Mouse (Mus musculus) left cerebral cortex, adult 18-20 months (tissue): Measurements from ENCODE around the gene Nfib. TPM values are rescaled to one million over a fixed set of nuclear protein-coding genes. Genes with fewer than 3 reads are reported as not detected.

ENCODE experiments used
- DNase-seq, 2 experiments: peaks; one replicate each; pipeline ENCODE4 v3.0.0; 2021 to 2022; ENCODE audit warnings: low spot score in 2 of 2, mixed read lengths in 1 of 2
- long read RNA-seq, 2 experiments: library from polyadenylated mRNA; stranded (forward); transcript quantifications; one replicate each; pipeline ENCODE4 v2.0.0; 2021
- total RNA-seq, 2 experiments: library from RNA; stranded (reverse); gene quantifications; 2 replicates each; pipeline ENCODE4 v1.2.3; 2021

Gene Nfib
- 10 to 100 TPM; 79.0 to 80.3 TPM for total RNA-seq
- long read RNA-seq, experiment 1, full-length matches to known transcripts = 41 of 72 reads
- long read RNA-seq, experiment 1, partial matches to known transcripts = 2 of 72 reads
- long read RNA-seq, experiment 1, other reads (novel, unspliced or antisense) = 29 of 72 reads
- long read RNA-seq, experiment 2, full-length matches to known transcripts = 22 of 44 reads
- long read RNA-seq, experiment 2, partial matches to known transcripts = 3 of 44 reads
- long read RNA-seq, experiment 2, other reads (novel, unspliced or antisense) = 19 of 44 reads

DNA sequence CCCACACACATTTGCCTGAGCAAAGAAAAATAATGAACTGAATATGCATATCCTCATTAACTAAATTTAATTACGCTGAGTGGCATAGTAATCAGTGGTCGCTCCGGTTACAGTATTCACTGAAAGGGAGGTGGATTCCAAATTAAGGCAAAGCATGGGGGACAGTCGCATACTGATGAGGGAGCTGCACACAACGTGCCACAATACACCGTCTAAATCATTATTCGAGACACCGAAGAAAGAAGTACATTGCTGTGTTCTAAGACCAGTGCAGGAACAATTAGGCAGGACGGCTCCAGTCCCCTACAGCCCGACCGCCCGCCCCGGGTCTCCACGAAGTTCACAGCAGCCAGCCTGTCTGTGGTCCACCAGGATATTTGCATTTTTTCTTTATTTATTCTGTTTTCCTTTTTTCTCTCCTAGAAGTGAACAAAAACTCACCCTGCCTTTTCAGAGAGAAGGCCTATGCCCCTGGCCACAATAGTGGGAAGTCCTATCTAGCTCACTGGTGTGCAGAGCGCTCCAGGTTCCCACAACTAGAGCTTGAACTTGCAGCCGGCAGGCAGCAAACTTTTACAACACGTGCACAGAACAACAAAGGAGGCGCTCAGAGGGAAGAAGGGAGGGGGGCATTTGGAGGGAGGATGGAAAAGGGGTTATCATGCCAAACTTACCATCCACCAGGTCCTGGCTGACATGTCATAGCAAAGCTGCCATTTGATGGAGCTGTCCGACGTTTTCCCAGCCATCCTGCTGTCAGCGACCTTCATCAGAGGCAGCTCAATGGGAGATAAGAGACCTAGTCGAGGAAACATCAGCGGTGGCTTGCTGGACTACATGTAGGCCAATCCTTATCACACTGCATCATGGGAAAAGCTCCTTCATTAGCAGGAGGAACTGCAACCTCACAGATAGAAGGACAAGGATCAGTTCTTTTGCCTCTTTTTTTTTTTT is at the start of gene Nfib:
TSS of gene Nfib (minus strand) at position 910 of the 954 bp plus-strand sequence.
- no peak for DNase-seq

- no peak for DNase-seq
Measured at GRCm38 (mm10) chr4:82735764-82736163, 30.2 kb upstream of the Nfib start.

DNA sequence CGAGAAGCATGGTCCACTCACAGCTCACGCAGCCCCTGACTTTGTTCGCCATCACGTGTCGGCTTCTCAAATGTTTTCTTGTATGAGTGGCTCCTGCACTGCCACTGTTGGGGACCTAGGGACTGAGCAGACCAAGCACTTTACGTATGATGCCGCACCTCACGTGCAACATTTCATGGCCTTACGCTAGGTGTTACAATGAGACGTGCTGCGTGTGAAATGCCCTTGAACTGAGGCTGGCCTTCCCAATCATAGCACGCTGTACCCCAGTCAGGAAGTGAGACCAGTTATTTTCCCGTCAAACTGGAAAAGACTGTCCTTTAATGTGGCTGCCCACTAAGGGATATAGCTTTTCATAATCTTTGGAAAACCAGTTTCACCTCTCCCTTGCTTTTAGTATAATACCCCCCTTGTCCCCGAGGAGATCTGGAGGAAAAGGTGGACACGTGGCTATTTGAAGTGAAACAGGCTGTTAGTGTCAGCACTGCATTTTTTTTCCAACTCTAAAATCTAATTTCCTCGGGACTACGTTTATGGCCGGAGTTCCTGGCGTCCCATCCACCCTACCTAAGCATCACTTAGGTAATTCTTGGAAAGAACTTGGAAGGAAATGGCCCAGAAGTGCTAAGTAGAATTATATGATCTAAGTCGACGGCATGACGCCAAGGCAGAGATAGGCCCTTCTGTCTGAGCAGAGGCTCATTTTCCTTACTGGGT is 29.4 kb upstream of the Nfib start:
- DNase-seq = no peak

DNA sequence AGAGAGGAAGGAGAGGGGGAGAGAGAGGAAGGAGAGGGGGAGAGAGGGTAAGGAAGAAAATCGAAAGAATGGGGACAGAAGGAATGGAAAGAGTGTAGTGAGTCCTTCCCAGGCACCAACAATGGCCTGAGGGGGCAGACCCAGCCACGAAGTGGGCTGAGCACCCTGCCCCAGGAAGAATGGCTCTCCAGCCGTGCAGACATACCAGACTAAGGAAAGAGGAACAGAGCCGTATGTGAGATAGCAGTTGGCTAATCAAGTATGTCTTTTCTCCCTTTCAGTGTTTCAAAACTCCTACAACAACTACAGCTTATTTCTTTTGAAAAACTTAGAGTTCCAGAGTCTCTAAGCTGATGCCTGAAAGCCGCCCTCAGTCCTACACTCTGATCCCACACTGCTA is 28.8 kb upstream of the Nfib start:
- no peak for DNase-seq

DNA sequence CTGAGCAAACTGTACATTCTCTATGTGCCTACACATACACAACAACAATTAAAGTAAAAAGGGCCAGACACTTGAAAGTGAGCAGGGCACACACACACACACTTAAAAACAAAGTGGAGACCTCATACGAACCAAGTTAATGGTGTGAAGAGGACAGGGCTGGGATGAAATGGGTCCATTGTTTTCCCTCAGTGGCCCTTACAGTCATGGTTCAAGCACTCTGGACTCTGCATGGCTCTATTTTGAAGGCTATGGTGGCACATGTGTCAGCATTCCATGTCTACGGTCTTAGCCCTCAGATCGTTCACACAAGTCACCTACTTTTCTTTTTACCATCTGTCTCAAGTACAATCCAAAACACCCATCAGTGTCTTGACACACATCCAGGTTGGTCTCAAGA is 28.1 kb upstream of the Nfib start:
- DNase-seq = no peak

DNA sequence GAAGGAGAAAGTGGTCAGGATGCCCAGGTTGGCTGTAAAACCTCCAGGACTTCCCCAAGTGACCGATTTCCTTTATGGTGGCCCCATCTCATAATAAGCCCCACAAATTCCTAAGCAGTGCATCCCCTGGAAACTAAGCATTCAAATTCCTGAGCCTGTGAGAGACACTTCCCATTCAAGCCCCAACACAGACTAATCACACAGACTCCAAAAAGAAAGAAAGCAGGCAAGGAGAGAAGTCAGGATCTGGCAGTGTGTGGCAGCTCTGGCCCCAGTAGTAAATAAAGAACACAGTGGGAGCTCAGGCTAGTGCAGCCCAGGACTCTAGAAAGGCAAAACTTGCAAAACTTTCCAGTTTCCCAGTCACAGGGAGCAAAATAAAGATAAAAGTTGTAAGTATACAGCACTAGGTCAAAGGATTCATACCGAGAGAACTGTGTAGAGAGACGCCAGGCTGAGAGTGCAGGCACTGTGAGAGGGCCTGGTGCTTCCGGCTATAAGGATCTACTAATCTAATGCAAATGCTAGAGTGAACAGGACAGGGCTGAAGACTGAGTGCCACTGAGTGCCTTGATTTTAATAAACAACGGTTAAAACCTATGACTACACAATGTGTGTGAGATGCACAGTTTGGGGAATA is 24.8 kb upstream of the Nfib start:
- DNase-seq = no peak

GRCm38 (mm10) chr4:82724058-82724457 is 18.5 kb upstream of the Nfib start:
- DNase-seq = no peak

GRCm38 (mm10) chr4:82723048-82723447 is 17.5 kb upstream of the Nfib start:
- no peak for DNase-seq

GRCm38 (mm10) chr4:82715833-82716232 is 10.3 kb upstream of the Nfib start:
- DNase-seq = no peak

GRCm38 (mm10) chr4:82711611-82712295 is 6.2 kb upstream of the Nfib start:
- no peak for DNase-seq

- DNase-seq = no peak
Measured at GRCm38 (mm10) chr4:82709666-82710065, 4.1 kb upstream of the Nfib start.

- DNase-seq = no peak
Measured at GRCm38 (mm10) chr4:82706012-82706411, 462 bp upstream of the Nfib start.

DNA sequence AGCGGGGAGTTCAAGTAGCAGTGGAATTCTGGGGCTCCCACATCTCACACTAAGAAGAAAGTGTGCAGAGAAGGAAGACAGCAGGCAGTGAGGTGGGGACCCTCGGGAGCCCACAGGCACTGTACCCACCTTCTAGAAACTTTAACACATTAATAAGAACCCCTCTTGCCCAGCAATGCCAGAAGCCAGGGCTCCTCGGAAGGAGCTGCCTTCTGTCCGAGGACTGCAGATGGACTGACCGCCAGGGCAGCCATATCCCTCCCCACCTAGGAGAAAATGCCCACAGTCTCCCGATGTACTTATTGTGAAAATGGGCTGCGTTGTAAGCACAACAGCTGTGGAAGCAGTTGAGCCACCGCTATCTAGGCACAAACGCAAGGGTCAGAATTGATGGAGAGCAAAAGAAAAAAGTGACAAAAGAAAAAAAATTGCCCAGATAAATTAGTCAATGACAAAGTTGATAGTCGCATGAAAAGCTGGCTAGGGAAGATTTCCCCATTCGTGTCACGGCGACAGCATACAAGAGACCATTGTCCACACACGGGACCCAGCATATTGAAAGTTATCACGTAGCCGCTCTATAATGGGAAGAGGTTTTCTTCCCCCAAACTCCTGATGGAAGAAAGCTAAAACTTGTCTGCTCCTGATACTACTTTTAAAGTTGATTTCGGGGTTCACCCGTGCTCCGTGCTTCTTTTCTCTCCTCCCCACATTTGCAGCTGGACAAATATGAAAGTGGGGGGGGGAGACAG is 1.3 kb downstream of the Nfib start:
- no peak for DNase-seq

DNA sequence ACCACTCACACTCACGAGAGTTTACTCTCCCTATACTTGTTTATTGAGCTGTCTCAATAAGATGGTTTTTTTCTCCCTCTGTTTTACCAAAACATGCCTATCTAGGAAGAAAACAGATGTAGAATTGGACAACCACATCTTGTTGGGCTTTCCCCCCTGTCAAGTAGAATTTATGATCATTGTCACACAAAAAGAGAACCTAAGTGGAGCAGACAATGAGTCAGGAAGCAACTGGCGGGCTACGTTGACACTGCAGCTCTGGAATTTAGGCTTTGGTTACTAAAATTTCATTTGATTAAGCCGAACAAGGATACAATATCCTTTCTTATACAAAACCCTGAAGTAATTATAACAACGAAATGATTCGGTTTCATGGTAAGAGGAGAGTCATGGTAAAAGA is 2.7 kb downstream of the Nfib start:
- DNase-seq = no peak

GRCm38 (mm10) chr4:82699504-82699903 is 6.0 kb downstream of the Nfib start:
- no peak for DNase-seq

DNA sequence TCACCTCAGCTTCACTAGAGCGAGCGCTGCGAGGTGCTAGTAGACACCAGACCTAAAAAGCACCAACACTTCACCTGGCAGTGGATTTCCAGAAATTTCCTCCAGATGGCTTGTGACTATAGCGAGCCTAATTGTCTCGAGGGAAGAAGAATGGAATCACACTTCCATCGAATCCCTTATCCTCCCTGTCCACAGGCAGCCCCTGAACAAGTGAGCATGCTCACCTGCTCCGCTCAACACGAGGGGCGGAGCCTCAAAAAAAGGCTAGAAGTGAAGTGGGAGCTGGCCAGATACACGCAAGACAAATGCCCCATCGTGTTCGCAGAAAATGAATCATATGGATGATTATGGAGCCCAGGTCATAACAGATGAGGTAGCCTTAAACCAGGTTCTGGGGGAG is 6.9 kb downstream of the Nfib start:
- no peak for DNase-seq

DNA sequence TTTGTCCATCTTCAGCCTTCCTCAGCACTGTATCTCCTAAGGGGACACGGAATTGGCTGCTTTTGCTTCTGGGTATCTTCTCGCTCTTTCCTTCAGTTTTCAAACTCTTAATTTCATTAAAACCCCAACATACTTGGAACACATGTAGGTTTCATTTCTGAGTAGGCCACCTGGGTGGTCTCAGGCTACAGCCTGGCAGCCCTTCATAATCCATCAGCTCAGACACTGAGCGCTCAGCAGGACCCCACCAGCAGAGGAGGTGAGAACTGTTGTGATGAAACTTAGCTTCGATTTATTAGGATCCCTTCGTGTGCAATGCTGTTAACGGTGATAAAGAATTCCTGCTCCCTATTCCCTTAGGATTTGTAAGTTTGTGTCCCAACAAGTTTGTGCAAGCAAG is 8.4 kb downstream of the Nfib start:
- no peak for DNase-seq

GRCm38 (mm10) chr4:82695760-82696501 is 9.6 kb downstream of the Nfib start:
- DNase-seq = peak in 1 of 2 experiments; percentile 7

DNA sequence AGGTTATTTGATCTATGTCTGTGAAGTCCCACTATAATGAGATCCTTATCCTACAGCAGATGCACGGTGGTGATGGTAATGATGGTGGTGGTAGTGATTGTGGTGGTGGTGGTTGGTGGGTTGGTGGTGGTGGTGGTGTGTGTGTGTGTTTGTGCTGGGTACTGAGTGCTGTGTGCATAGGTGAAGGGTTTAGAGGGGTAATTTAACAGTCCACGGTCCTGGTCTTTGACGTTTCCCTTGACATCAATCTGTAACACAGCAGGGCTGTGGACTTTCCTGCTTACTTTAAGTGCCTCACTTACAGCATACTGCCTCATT is 13.6 kb downstream of the Nfib start:
- DNase-seq = no peak
